Mouse (Mus musculus) hindbrain, embryonic 15.5 days (tissue): ENCODE results near the gene Dnhd1. TPM values are rescaled to one million over a fixed set of nuclear protein-coding genes. Genes with fewer than 3 reads are reported as not detected.
"Not testable (repeated sequence)": the region's sequence is repeated elsewhere in the genome, so short reads cannot be mapped to it uniquely, and the experiment has no call there.

ENCODE experiments used
- ATAC-seq: fragments of 200-750 bp; cut with Nextera tagmentation; 2 replicates; pipeline ENCODE4 v1.8.0; 2017; ENCODE audit warnings: low read depth, moderate number of reproducible peaks, moderate TSS enrichment; ENCODE audit not compliant: low FRiP score
- H3K27ac ChIP-seq: fragments of 300-500 bp; sonication (generic); replicated peaks from 2 replicates; pipeline ENCODE4 v1.5.1; 2015; ENCODE audit warnings: mild to moderate bottlenecking, inconsistent platforms
- H3K27me3 ChIP-seq: fragments of 300-500 bp; sonication (generic); 2 replicates; pipeline ENCODE4 v1.6.1; 2015; ENCODE audit warnings: control low read depth, inconsistent platforms
- H3K36me3 ChIP-seq: fragments of 300-500 bp; sonication (generic); 2 replicates; pipeline ENCODE4 v1.6.1; 2015; ENCODE audit warnings: control low read depth, inconsistent platforms
- H3K4me1 ChIP-seq: fragments of 300-500 bp; sonication (generic); replicated peaks from 2 replicates; pipeline ENCODE4 v1.6.1; 2015; ENCODE audit warnings: control low read depth, inconsistent platforms
- H3K4me2 ChIP-seq: fragments of 300-500 bp; sonication (generic); 2 replicates; pipeline ENCODE4 v1.6.1; 2015; ENCODE audit warnings: moderate library complexity, mild to moderate bottlenecking, inconsistent platforms
- H3K4me3 ChIP-seq: fragments of 300-500 bp; sonication (generic); 2 replicates; pipeline ENCODE4 v1.5.1; 2015; ENCODE audit warnings: mild to moderate bottlenecking, inconsistent platforms
- H3K9ac ChIP-seq: fragments of 300-500 bp; sonication (generic); 2 replicates; pipeline ENCODE4 v1.6.1; 2015; ENCODE audit warnings: inconsistent platforms
- H3K9me3 ChIP-seq: fragments of 300-500 bp; sonication (generic); 2 replicates; pipeline ENCODE4 v1.6.1; 2016; ENCODE audit warnings: control low read depth, inconsistent platforms
- WGBS: fragments of 180-500 bp; shearing (Covaris S2); methylation state at CpG from one replicate; pipeline ENCODE4 v1.1.7; 2015; 5-methylcytosine and 5-hydroxymethylcytosine counted together
- polyA plus RNA-seq: library from polyadenylated mRNA; unstranded; fragments of >200 nt; fragmentation: Nextera tagmentation; extraction: Ambion mirVana; gene quantifications from 2 replicates; pipeline ENCODE4 v1.2.1, GENCODE M21; 2015

The Dnhd1 gene
- polyA plus RNA-seq, 1 experiment from 2014 or later: 1.1 TPM

- 63% methylated on average over 4 of the region's 4 CpGs for WGBS
- Histone ChIP-seq H3K4me3 (peak overlapping the region; percentile 73), H3K9ac (peak overlapping the region; percentile 82; the same call in 1 of the 2 replicates), H3K36me3 (peaks cover 38% of the 10 kb centered on the region), H3K4me1 (peaks cover 35% of the 10 kb centered on the region), H3K4me2 (peak overlapping the region; percentile 89)
- not testable (repeated sequence) for H3K9me3 ChIP-seq, H3K27ac ChIP-seq, ATAC-seq, H3K27me3 ChIP-seq
Measured at GRCm38 (mm10) chr7:105735464-105735863, 84.8 kb downstream of the Dnhd1 start.

- H3K4me2 ChIP-seq: peak within 1 kb of the TSS; percentile 89
- H3K27me3 ChIP-seq: no peaks in the 10 kb centered on the region
- ATAC-seq: peak; percentile 97
- H3K4me1 ChIP-seq: peaks cover 35% of the 10 kb centered on the region
- peaks cover 44% of the 10 kb centered on the region for H3K36me3 ChIP-seq
- no peaks in the 10 kb centered on the region for H3K9me3 ChIP-seq
- H3K4me3 ChIP-seq: peak within 1 kb of the TSS; percentile 73
- peak within 1 kb of the TSS; percentile 82 for H3K9ac ChIP-seq
- H3K27ac ChIP-seq: peak within 1 kb of the TSS; percentile 80
- under 1% methylated on average over 58 of the region's 62 CpGs for WGBS
Measured at GRCm38 (mm10) chr7:105736264-105736901, 85.8 kb downstream of the Dnhd1 start, which contains the start of gene Ilk. Ilk (plus strand) TSS chr7:105736592.

- Histone ChIP-seq H3K36me3 (peaks cover 44% of the 10 kb centered on the region), H3K4me1 (peaks cover 35% of the 10 kb centered on the region), H3K9me3 (no peaks in the 10 kb centered on the region), H3K4me2 (peak within 1 kb of the TSS; percentile 89), H3K4me3 (peak within 1 kb of the TSS; percentile 73), H3K27me3 (no peaks in the 10 kb centered on the region), H3K9ac (peak within 1 kb of the TSS; percentile 82), H3K27ac (peak within 1 kb of the TSS; percentile 80)
- ATAC-seq: peak; percentile 31; the same call in 1 of the 2 replicates
- WGBS: under 1% methylated on average over 30 of the region's 30 CpGs
Measured at GRCm38 (mm10) chr7:105736911-105737521, 86.4 kb downstream of the Dnhd1 start, which contains the start of gene Rrp8. Rrp8 (minus strand) TSS chr7:105737385.

GRCm38 (mm10) chr7:105737648-105738047, 87.0 kb downstream of the Dnhd1 start:
- ATAC-seq: no peak
- peak overlapping the region; percentile 89 for H3K4me2 ChIP-seq
- no peaks in the 10 kb centered on the region for H3K27me3 ChIP-seq
- H3K36me3 ChIP-seq: peaks cover 44% of the 10 kb centered on the region
- no peak overlapping the region for H3K27ac ChIP-seq
- H3K4me3 ChIP-seq: peak overlapping the region; percentile 73
- peaks cover 35% of the 10 kb centered on the region for H3K4me1 ChIP-seq
- no peaks in the 10 kb centered on the region for H3K9me3 ChIP-seq
- H3K9ac ChIP-seq: peak overlapping the region; percentile 82; the same call in 1 of the 2 replicates
- WGBS: 29% methylated on average over 3 of the region's 3 CpGs

GRCm38 (mm10) chr7:105738286-105738685, 87.7 kb downstream of the Dnhd1 start:
- peaks cover 41% of the 10 kb centered on the region for H3K4me1 ChIP-seq
- 89% methylated on average over 2 of the region's 2 CpGs for WGBS
- peak overlapping the region; percentile 73; the same call in 1 of the 2 replicates for H3K4me3 ChIP-seq
- no peak overlapping the region for H3K27ac ChIP-seq
- peaks cover 42% of the 10 kb centered on the region for H3K36me3 ChIP-seq
- no peaks in the 10 kb centered on the region for H3K27me3 ChIP-seq
- no peaks in the 10 kb centered on the region for H3K9me3 ChIP-seq
- no peak overlapping the region for H3K9ac ChIP-seq
- peak overlapping the region; percentile 89 for H3K4me2 ChIP-seq
- ATAC-seq: no peak

- Histone ChIP-seq H3K4me2 (peak overlapping the region; percentile 89), H3K9ac (no peak overlapping the region), H3K9me3 (no peaks in the 10 kb centered on the region), H3K36me3 (peaks cover 36% of the 10 kb centered on the region), H3K27me3 (no peaks in the 10 kb centered on the region), H3K4me1 (peaks cover 46% of the 10 kb centered on the region), H3K27ac (peak overlapping the region; percentile 53; the same call in 1 of the 2 replicates), H3K4me3 (no peak overlapping the region; the same call in 1 of the 2 replicates)
- 33% methylated on average over 3 of the region's 3 CpGs for WGBS
- no peak for ATAC-seq
Measured at GRCm38 (mm10) chr7:105738948-105739347, 88.3 kb downstream of the Dnhd1 start.

- Histone ChIP-seq H3K4me3 (no peak overlapping the region), H3K27me3 (no peaks in the 10 kb centered on the region), H3K9me3 (no peaks in the 10 kb centered on the region), H3K4me2 (no peak overlapping the region), H3K36me3 (peaks cover 29% of the 10 kb centered on the region), H3K9ac (no peak overlapping the region), H3K4me1 (peaks cover 47% of the 10 kb centered on the region), H3K27ac (no peak overlapping the region)
- 75% methylated on average over 13 of the region's 13 CpGs for WGBS
- no peak for ATAC-seq
Measured at GRCm38 (mm10) chr7:105740089-105740795, 89.6 kb downstream of the Dnhd1 start.

GRCm38 (mm10) chr7:105740851-105741250, 90.2 kb downstream of the Dnhd1 start:
- H3K9me3 ChIP-seq: no peaks in the 10 kb centered on the region
- no peak overlapping the region for H3K4me3 ChIP-seq
- no peak for ATAC-seq
- H3K36me3 ChIP-seq: peaks cover 29% of the 10 kb centered on the region
- 86% methylated on average over 6 of the region's 6 CpGs for WGBS
- no peak overlapping the region for H3K4me2 ChIP-seq
- H3K9ac ChIP-seq: no peak overlapping the region
- H3K27ac ChIP-seq: no peak overlapping the region
- H3K4me1 ChIP-seq: peaks cover 41% of the 10 kb centered on the region
- no peaks in the 10 kb centered on the region for H3K27me3 ChIP-seq

GRCm38 (mm10) chr7:105741978-105742377, 91.4 kb downstream of the Dnhd1 start:
- Histone ChIP-seq H3K4me2 (no peak overlapping the region), H3K9ac (no peak overlapping the region), H3K9me3 (no peaks in the 10 kb centered on the region), H3K4me1 (peaks cover 39% of the 10 kb centered on the region), H3K27me3 (no peaks in the 10 kb centered on the region), H3K36me3 (peaks cover 29% of the 10 kb centered on the region), H3K27ac (no peak overlapping the region), H3K4me3 (no peak overlapping the region)
- ATAC-seq: no peak
- 93% methylated on average over 9 of the region's 9 CpGs for WGBS

GRCm38 (mm10) chr7:105742539-105743215, 92.0 kb downstream of the Dnhd1 start:
- Histone ChIP-seq H3K36me3 (peaks cover 29% of the 10 kb centered on the region), H3K4me3 (peak overlapping the region; percentile 97; the same call in 1 of the 2 replicates), H3K4me2 (peak overlapping the region; percentile 97; the same call in 1 of the 2 replicates), H3K4me1 (peaks cover 32% of the 10 kb centered on the region)
- H3K27me3 ChIP-seq, H3K9me3 ChIP-seq, H3K9ac ChIP-seq, H3K27ac ChIP-seq, ATAC-seq: not testable (repeated sequence)
- 88% methylated on average over 7 of the region's 7 CpGs for WGBS

- 36% methylated on average over 20 of the region's 20 CpGs for WGBS
- not testable (repeated sequence) for ATAC-seq, H3K9me3 ChIP-seq
Measured at GRCm38 (mm10) chr7:105743246-105743925, 92.8 kb downstream of the Dnhd1 start.

More at GRCm38 (mm10) chr7:105743246-105743925, 92.8 kb downstream of the Dnhd1 start:
- Histone ChIP-seq H3K4me3 (peak overlapping the region; percentile 97), H3K4me2 (peak overlapping the region; percentile 97), H3K4me1 (peaks cover 25% of the 10 kb centered on the region), H3K27ac (peak overlapping the region; percentile 88), H3K9ac (peak overlapping the region; percentile 89), H3K36me3 (peaks cover 29% of the 10 kb centered on the region)
- not testable (repeated sequence) for H3K27me3 ChIP-seq
